Comparison of ENCODE assay signal across 28 mouse cellular contexts in genomic region chr4:41519195-41519594, GRCm38 (mm10). TPM values are rescaled to one million over a fixed set of nuclear protein-coding genes. Genes with fewer than 3 reads are reported as not detected.
A peak's percentile ranks its signal among the peaks of the same experiment; 100 is the strongest.
DNase-seq lines count a peak whose midpoint lies in the region; ATAC-seq and TF ChIP-seq lines count a peak whose summit lies in the region.
"Had no signal": no experiment of that assay in that cellular context is flagged by ENCODE, and none has a peak within 500 bp of the region (broad histone marks: within the 10 kb centered on the region; RNA-seq: fewer than 3 reads in every experiment).

No protein-coding gene starts in this region.

- intact Hi-C loops in gastrocnemius, postnatal 36 days (cut with DNase I): no loop called here

- H3K27me3 ChIP-seq in E14TG2a.4 (ENCODE audit: insufficient read depth, low read length): peaks cover 63% of the 10 kb centered on the region
- H3K27me3 ChIP-seq in intestine, embryonic 15.5 days (replicated peaks): no peaks in the 10 kb centered on the region
- H3K27me3 ChIP-seq in intestine, postnatal 0 days (replicated peaks; ENCODE audit: control insufficient read depth, insufficient read depth, low read length): no peaks in the 10 kb centered on the region
- H3K27me3 ChIP-seq in liver, embryonic 12.5 days (replicated peaks): peaks cover 49% of the 10 kb centered on the region
- H3K27me3 ChIP-seq: Patski had no signal

- ATAC-seq in intestine, embryonic 15.5 days: peak; percentile 64
- ATAC-seq in intestine, postnatal 0 days: peak; percentile 79
- ATAC-seq in liver, embryonic 12.5 days: no peak
- ATAC-seq: activated CD4-positive, CD25-positive, alpha-beta regulatory T cell, adult 4 months; forebrain, embryonic 14.5 days; forebrain, embryonic 16.5 days; Patski had no signal

- H3K9me3 ChIP-seq in E14TG2a.4 (ENCODE audit: low read length): no peaks in the 10 kb centered on the region
- H3K9me3 ChIP-seq in intestine, embryonic 15.5 days: no peaks in the 10 kb centered on the region
- H3K9me3 ChIP-seq in intestine, postnatal 0 days (ENCODE audit: control insufficient read depth): no peaks in the 10 kb centered on the region
- no peaks in the 10 kb centered on the region for H3K9me3 ChIP-seq in liver, embryonic 12.5 days (replicated peaks)
- H3K9me3 ChIP-seq: embryonic facial prominence, embryonic 13.5 days; embryonic facial prominence, embryonic 15.5 days; forebrain, embryonic 10.5 days; forebrain, embryonic 12.5 days; G1E had no signal

- H3K36me3 ChIP-seq in E14TG2a.4 (ENCODE audit: insufficient read depth, low read length): no peaks in the 10 kb centered on the region
- H3K36me3 ChIP-seq in intestine, embryonic 15.5 days: no peaks in the 10 kb centered on the region
- H3K36me3 ChIP-seq in intestine, postnatal 0 days (ENCODE audit: control insufficient read depth, insufficient read depth): no peaks in the 10 kb centered on the region
- H3K36me3 ChIP-seq in liver, embryonic 12.5 days: no peaks in the 10 kb centered on the region
- H3K36me3 ChIP-seq: embryonic facial prominence, embryonic 13.5 days; embryonic facial prominence, embryonic 15.5 days; G1E had no signal

- no peak overlapping the region for H3K9ac ChIP-seq in intestine, embryonic 15.5 days
- H3K9ac ChIP-seq in intestine, postnatal 0 days (ENCODE audit: low read depth, low read length): no peak overlapping the region
- no peak overlapping the region for H3K9ac ChIP-seq in liver, embryonic 12.5 days
- H3K9ac ChIP-seq: embryonic facial prominence, embryonic 13.5 days; embryonic facial prominence, embryonic 15.5 days; forebrain, embryonic 12.5 days had no signal

- H3K4me3 ChIP-seq in E14TG2a.4 (replicated peaks; ENCODE audit: low read length): 0 out of 2 replicates have a peak overlapping the region, but pooled peaks have one; percentile 62
- H3K4me3 ChIP-seq in intestine, embryonic 15.5 days (replicated peaks): no peak overlapping the region
- no peak overlapping the region for H3K4me3 ChIP-seq in intestine, postnatal 0 days (ENCODE audit: low read depth, low read length)
- H3K4me3 ChIP-seq in liver, embryonic 12.5 days: no peak overlapping the region
- H3K4me3 ChIP-seq: embryonic facial prominence, embryonic 13.5 days; embryonic facial prominence, embryonic 15.5 days; erythroblast, embryonic 14.5 days; forebrain, embryonic 10.5 days; forebrain, embryonic 12.5 days had no signal

- peaks cover 27% of the 10 kb centered on the region for H3K4me1 ChIP-seq in E14TG2a.4 (replicated peaks; ENCODE audit: low read depth, low read length)
- peaks cover 6% of the 10 kb centered on the region; the same call in 1 of the 2 replicates for H3K4me1 ChIP-seq in intestine, embryonic 15.5 days (replicated peaks)
- peaks cover 7% of the 10 kb centered on the region; the same call in 1 of the 2 replicates for H3K4me1 ChIP-seq in intestine, postnatal 0 days (replicated peaks; ENCODE audit: control insufficient read depth, insufficient read depth, low read length)
- H3K4me1 ChIP-seq in liver, embryonic 12.5 days: no peaks in the 10 kb centered on the region
- H3K4me1 ChIP-seq: embryonic facial prominence, embryonic 15.5 days had no signal

- 98% methylated on average over 5 of the region's 5 CpGs for WGBS in intestine, embryonic 15.5 days
- 63% methylated on average over 5 of the region's 5 CpGs for WGBS in intestine, postnatal 0 days
- 81% methylated on average over 5 of the region's 5 CpGs for WGBS in liver, embryonic 12.5 days (ENCODE audit: insufficient replicate concordance)

- TF ChIP-seq CTCF in E14TG2a.4 (conservative IDR thresholded peaks at IDR 0.05; ENCODE audit: low read length): no peak
- TF ChIP-seq CTCF in intestine, postnatal 0 days (IDR thresholded peaks at IDR 0.05; ENCODE audit: low read depth): no peak

- H3K27ac ChIP-seq in intestine, embryonic 15.5 days: no peak overlapping the region
- peak overlapping the region; percentile 79 for H3K27ac ChIP-seq in intestine, postnatal 0 days (ENCODE audit: low read depth, low read length)
- H3K27ac ChIP-seq in liver, embryonic 12.5 days: no peak overlapping the region
- H3K27ac ChIP-seq: embryonic facial prominence, embryonic 13.5 days; embryonic facial prominence, embryonic 15.5 days; forebrain, embryonic 10.5 days; forebrain, embryonic 12.5 days had no signal

- DNase-seq in urinary bladder, adult 18-20 months (ENCODE audit: low spot score in 2 of 2): no peak
- no peak for DNase-seq in gastrocnemius, postnatal 36 days
- DNase-seq: adrenal gland, adult 8-10 months; adrenal gland, postnatal 25 days; cerebellum, adult 11 months; cerebellum, adult 18-20 months; cerebellum, adult 8-10 months; cerebellum, adult 9-11 months; cerebellum, postnatal 14 days; cerebellum, postnatal 36 days; embryo, embryonic 11 days had no signal

- H3K4me2 ChIP-seq in intestine, embryonic 15.5 days (replicated peaks): 0 out of 2 replicates have a peak overlapping the region, but pooled peaks have one; percentile 6
- peak overlapping the region; percentile 45 for H3K4me2 ChIP-seq in intestine, postnatal 0 days (replicated peaks; ENCODE audit: low read depth)
- H3K4me2 ChIP-seq in liver, embryonic 12.5 days: no peak overlapping the region
- H3K4me2 ChIP-seq: embryonic facial prominence, embryonic 13.5 days; embryonic facial prominence, embryonic 15.5 days; forebrain, embryonic 12.5 days had no signal

RNA-seq across cellular contexts. Expression of gene 1110017D15Rik, which starts 2.1 kb away (rescaled TPM):
- polyA plus RNA-seq in intestine, embryonic 15.5 days (2015; fragmentation: Nextera tagmentation; extraction: Ambion mirVana): 0.28 and 0.55 TPM in 2 replicates
- polyA plus RNA-seq in intestine, postnatal 0 days (2015; fragmentation: Nextera tagmentation; extraction: Ambion mirVana): 0.52 and 2.0 TPM in 2 replicates
- under 1 TPM in 1 of 2 experiments, not detected in 1; 0.37 TPM for total RNA-seq in gastrocnemius, postnatal 36 days (2021)
- not detected in 2 replicates for polyA plus RNA-seq in liver, embryonic 12.5 days (2016; fragmentation: Nextera tagmentation; extraction: Ambion mirVana)
- total RNA-seq: common myeloid progenitor, adult 5-6 weeks had no signal
- polyA plus RNA-seq: activated CD4-positive, CD25-positive, alpha-beta regulatory T cell, adult 4 months; erythroblast, embryonic 14.5 days had no signal

RNA-seq across cellular contexts. Expression of gene AI464131, which starts 16.3 kb away (rescaled TPM):
- 8.1 and 9.4 TPM in 2 replicates for polyA plus RNA-seq in intestine, embryonic 15.5 days (2015; fragmentation: Nextera tagmentation; extraction: Ambion mirVana)
- 11.6 and 13.7 TPM in 2 replicates for polyA plus RNA-seq in intestine, postnatal 0 days (2015; fragmentation: Nextera tagmentation; extraction: Ambion mirVana)
- 10 to 100 TPM; 66.0 to 66.5 TPM for total RNA-seq in gastrocnemius, postnatal 36 days (2021)
- 0.57 and 0.98 TPM in 2 replicates for polyA plus RNA-seq in liver, embryonic 12.5 days (2016; fragmentation: Nextera tagmentation; extraction: Ambion mirVana)
- polyA plus RNA-seq: activated CD4-positive, CD25-positive, alpha-beta regulatory T cell, adult 4 months; erythroblast, embryonic 14.5 days had no signal

RNA-seq across cellular contexts. Expression of gene Fam219a, which starts 50.1 kb away (rescaled TPM):
- 2.3 TPM in 2 replicates for polyA plus RNA-seq in intestine, embryonic 15.5 days (2015; fragmentation: Nextera tagmentation; extraction: Ambion mirVana)
- 3.2 and 4.9 TPM in 2 replicates for polyA plus RNA-seq in intestine, postnatal 0 days (2015; fragmentation: Nextera tagmentation; extraction: Ambion mirVana)
- 10 to 100 TPM; 19.3 to 20.4 TPM for total RNA-seq in gastrocnemius, postnatal 36 days (2021)
- 1.0 and 2.0 TPM in 2 replicates for polyA plus RNA-seq in liver, embryonic 12.5 days (2016; fragmentation: Nextera tagmentation; extraction: Ambion mirVana)

RNA-seq across cellular contexts. Expression of gene Dnaic1, which starts 50.4 kb away (rescaled TPM):
- 5.6 and 5.8 TPM in 2 replicates for polyA plus RNA-seq in intestine, embryonic 15.5 days (2015; fragmentation: Nextera tagmentation; extraction: Ambion mirVana)
- 2.3 and 3.4 TPM in 2 replicates for polyA plus RNA-seq in intestine, postnatal 0 days (2015; fragmentation: Nextera tagmentation; extraction: Ambion mirVana)
- not detected for total RNA-seq in gastrocnemius, postnatal 36 days (2021)
- 0.51 and 0.61 TPM in 2 replicates for polyA plus RNA-seq in liver, embryonic 12.5 days (2016; fragmentation: Nextera tagmentation; extraction: Ambion mirVana)
- total RNA-seq: adrenal gland, adult 18-20 months; common myeloid progenitor, adult 5-6 weeks; G1E had no signal
- polyA plus RNA-seq: activated CD4-positive, CD25-positive, alpha-beta regulatory T cell, adult 4 months; C2C12; erythroblast, embryonic 14.5 days; G1E had no signal

RNA-seq across cellular contexts. Expression of gene Nudt2, which starts 54.2 kb away (rescaled TPM):
- 61.4 and 62.3 TPM in 2 replicates for polyA plus RNA-seq in intestine, embryonic 15.5 days (2015; fragmentation: Nextera tagmentation; extraction: Ambion mirVana)
- polyA plus RNA-seq in intestine, postnatal 0 days (2015; fragmentation: Nextera tagmentation; extraction: Ambion mirVana): 34.9 and 35.7 TPM in 2 replicates
- 10 to 100 TPM; 21.9 to 22.4 TPM for total RNA-seq in gastrocnemius, postnatal 36 days (2021)
- polyA plus RNA-seq in liver, embryonic 12.5 days (2016; fragmentation: Nextera tagmentation; extraction: Ambion mirVana): 30.9 and 31.7 TPM in 2 replicates
